Mouse (Mus musculus) embryonic facial prominence, embryonic 14.5 days (tissue): Measurements from ENCODE around the gene Helz2. TPM values are rescaled to one million over a fixed set of nuclear protein-coding genes. Genes with fewer than 3 reads are reported as not detected.
A peak's percentile ranks its signal among the peaks of the same experiment; 100 is the strongest.
"Not testable (repeated sequence)": the region's sequence is repeated elsewhere in the genome, so short reads cannot be mapped to it uniquely, and the experiment has no call there.

Experiments used
- ATAC-seq: fragments of 200-750 bp; cut with Nextera tagmentation; 2 replicates; pipeline ENCODE4 v1.8.0; 2017; ENCODE audit warnings: low read depth, moderate number of reproducible peaks, moderate TSS enrichment
- DNase-seq: peaks from one replicate; pipeline ENCODE4 v3.0.0-alpha.2; 2015; ENCODE audit warnings: low spot score
- H3K27ac ChIP-seq: fragments of 300-500 bp; sonication (generic); replicated peaks from 2 replicates; pipeline ENCODE4 v1.5.1; 2014; ENCODE audit warnings: low read depth, mild to moderate bottlenecking, low read length, moderate library complexity
- H3K27me3 ChIP-seq: fragments of 300-500 bp; sonication (generic); replicated peaks from 2 replicates; pipeline ENCODE4 v1.6.1; 2014; ENCODE audit warnings: low read length; ENCODE audit not compliant: control insufficient read depth, insufficient read depth
- H3K36me3 ChIP-seq: fragments of 300-500 bp; sonication (generic); 2 replicates; pipeline ENCODE4 v1.6.1; 2014; ENCODE audit warnings: low read length, mixed read lengths; ENCODE audit not compliant: control insufficient read depth, insufficient read depth
- H3K4me1 ChIP-seq: fragments of 300-500 bp; sonication (generic); 2 replicates; pipeline ENCODE4 v1.6.1; 2014; ENCODE audit warnings: antibody characterized with exemption, low read length; ENCODE audit not compliant: control insufficient read depth, insufficient read depth
- H3K4me2 ChIP-seq: fragments of 300-500 bp; sonication (generic); 2 replicates; pipeline ENCODE4 v1.6.1; 2014; ENCODE audit warnings: low read depth, mild to moderate bottlenecking, low read length, moderate library complexity, mixed read lengths
- H3K4me3 ChIP-seq: fragments of 300-500 bp; sonication (generic); 2 replicates; pipeline ENCODE4 v1.5.1; 2014; ENCODE audit warnings: low read depth, mild to moderate bottlenecking, low read length
- H3K9ac ChIP-seq: fragments of 300-500 bp; sonication (generic); 2 replicates; pipeline ENCODE4 v1.6.1; 2014; ENCODE audit warnings: low read depth, mild to moderate bottlenecking, low read length, moderate library complexity, mixed read lengths
- H3K9me3 ChIP-seq: fragments of 300-500 bp; sonication (generic); 2 replicates; pipeline ENCODE4 v1.6.1; 2016; ENCODE audit warnings: low read length; ENCODE audit not compliant: control insufficient read depth
- WGBS: fragments of 180-500 bp; shearing (Covaris S2); extraction: QIAGEN DNeasy Blood & Tissue Kit; methylation state at CpG from one replicate; pipeline ENCODE4 v1.1.7; 2014; 5-methylcytosine and 5-hydroxymethylcytosine counted together
- polyA plus RNA-seq: library from polyadenylated mRNA; unstranded; fragments of >200 nt; fragmentation: Nextera tagmentation; extraction: Ambion mirVana; gene quantifications from 2 replicates; pipeline ENCODE4 v1.2.1, GENCODE M21; 2014

The Helz2 gene
- polyA plus RNA-seq, 1 experiment from 2014 or later: 1.3 TPM

GRCm38 (mm10) chr2:181202422-181202821 is 39.4 kb downstream of the Helz2 start, which contains the start of gene Ptk6:
Ptk6 (minus strand) TSS chr2:181202789.
- Histone ChIP-seq H3K36me3 (no peaks in the 10 kb centered on the region), H3K4me2 (no peak within 1 kb of the TSS), H3K27ac (no peak within 1 kb of the TSS), H3K9me3 (no peaks in the 10 kb centered on the region), H3K4me1 (no peaks in the 10 kb centered on the region), H3K27me3 (no peaks in the 10 kb centered on the region), H3K9ac (no peak within 1 kb of the TSS), H3K4me3 (no peak within 1 kb of the TSS)
- DNase-seq (no peak), ATAC-seq (no peak)
- WGBS: 78% methylated on average over 3 of the region's 3 CpGs

DNA sequence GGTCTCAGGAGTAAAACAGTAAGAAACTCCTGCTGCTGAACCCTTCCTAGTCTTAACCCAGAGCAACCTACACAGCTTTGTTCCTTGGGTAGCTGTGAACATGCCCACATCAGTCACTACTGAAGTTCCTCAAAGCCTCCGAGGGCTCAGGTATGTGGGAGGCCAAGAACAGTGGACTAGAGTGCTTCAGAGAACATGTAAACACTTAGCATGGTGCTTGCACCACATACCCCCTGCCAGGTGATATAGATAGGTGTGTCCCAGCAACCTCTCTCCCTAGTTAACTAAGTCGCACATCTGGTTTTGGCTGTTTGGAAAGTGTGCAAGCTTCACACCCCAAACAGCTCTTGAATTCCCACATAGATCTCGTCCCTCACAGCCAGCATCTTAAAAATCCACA is 40.2 kb downstream of the Helz2 start:
- Histone ChIP-seq H3K9me3 (no peaks in the 10 kb centered on the region), H3K36me3 (no peaks in the 10 kb centered on the region), H3K4me2 (no peak overlapping the region), H3K27me3 (no peaks in the 10 kb centered on the region), H3K27ac (no peak overlapping the region), H3K4me1 (no peaks in the 10 kb centered on the region), H3K4me3 (no peak overlapping the region), H3K9ac (no peak overlapping the region)
- no peak for ATAC-seq
- 58% methylated on average over 3 of the region's 3 CpGs for WGBS
- no peak for DNase-seq

DNA sequence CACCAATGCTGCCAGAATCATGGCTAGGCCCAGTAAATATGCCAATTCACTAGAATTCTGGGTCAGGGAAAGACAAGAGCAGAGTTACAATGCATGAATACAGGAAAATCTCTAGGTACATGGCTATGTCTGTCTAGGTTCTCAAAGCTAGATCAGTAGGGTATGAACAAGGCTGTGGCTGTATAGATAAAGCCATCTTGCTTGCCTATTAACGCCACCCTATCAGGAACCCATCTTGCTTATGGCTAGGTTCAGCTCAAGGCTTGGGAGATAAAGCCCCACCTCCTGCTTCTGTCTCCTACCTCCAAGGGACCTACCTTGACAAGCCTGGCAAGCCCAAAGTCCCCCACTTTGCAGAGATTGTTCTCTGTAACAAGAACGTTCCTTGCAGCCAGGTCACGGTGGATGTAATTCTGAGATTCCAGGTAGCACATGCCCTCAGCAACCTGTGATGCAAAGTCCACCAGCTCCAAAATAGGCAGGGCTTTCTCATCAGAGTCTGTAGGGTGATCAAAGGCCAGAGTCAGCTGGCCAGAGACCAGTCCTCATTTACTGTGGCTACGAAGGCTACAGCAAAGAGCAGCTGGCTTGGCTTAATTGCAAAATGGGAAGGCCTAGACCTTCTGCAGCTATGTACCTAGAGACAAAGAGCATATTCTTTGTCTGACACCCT is 45.1 kb downstream of the Helz2 start:
- WGBS: 81% methylated on average over 4 of the region's 4 CpGs
- H3K27me3 ChIP-seq: no peaks in the 10 kb centered on the region
- no peaks in the 10 kb centered on the region for H3K4me1 ChIP-seq
- H3K27ac ChIP-seq: no peak overlapping the region
- no peaks in the 10 kb centered on the region for H3K9me3 ChIP-seq
- no peak overlapping the region for H3K4me3 ChIP-seq
- H3K9ac ChIP-seq: no peak overlapping the region
- DNase-seq (no peak), ATAC-seq (no peak)
- no peaks in the 10 kb centered on the region for H3K36me3 ChIP-seq
- H3K4me2 ChIP-seq: no peak overlapping the region

- 70% methylated on average over 3 of the region's 3 CpGs for WGBS
- Histone ChIP-seq H3K36me3 (peaks cover 12% of the 10 kb centered on the region; the same call in 1 of the 2 replicates), H3K9ac (no peak overlapping the region), H3K4me1 (peaks cover 3% of the 10 kb centered on the region; the same call in 1 of the 2 replicates), H3K4me3 (no peak overlapping the region), H3K4me2 (no peak overlapping the region), H3K27ac (no peak overlapping the region), H3K27me3 (no peaks in the 10 kb centered on the region), H3K9me3 (no peaks in the 10 kb centered on the region)
- no peak for DNase-seq
- ATAC-seq: no peak
These were observed 48.8 kb downstream of the Helz2 start for GRCm38 (mm10) chr2:181193044-181193443.

GRCm38 (mm10) chr2:181191936-181192335 is 49.9 kb downstream of the Helz2 start:
- peaks cover 3% of the 10 kb centered on the region; the same call in 1 of the 2 replicates for H3K4me1 ChIP-seq

GRCm38 (mm10) chr2:181191385-181191784 is 50.4 kb downstream of the Helz2 start:
- H3K27ac ChIP-seq, H3K9ac ChIP-seq, H3K4me1 ChIP-seq, H3K27me3 ChIP-seq, DNase-seq, H3K4me2 ChIP-seq, H3K4me3 ChIP-seq, H3K9me3 ChIP-seq, ATAC-seq: not testable (repeated sequence)
- peaks cover 12% of the 10 kb centered on the region; the same call in 1 of the 2 replicates for H3K36me3 ChIP-seq
- WGBS: 67% methylated on average over 3 of the region's 4 CpGs

More at GRCm38 (mm10) chr2:181191936-181192335, 49.9 kb downstream of the Helz2 start:
- no peak for ATAC-seq
- no peak for DNase-seq
- Histone ChIP-seq H3K27me3 (no peaks in the 10 kb centered on the region), H3K9me3 (no peaks in the 10 kb centered on the region), H3K4me3 (no peak overlapping the region), H3K9ac (no peak overlapping the region), H3K4me2 (no peak overlapping the region), H3K27ac (no peak overlapping the region), H3K36me3 (peaks cover 12% of the 10 kb centered on the region; the same call in 1 of the 2 replicates)
- WGBS: 71% methylated on average over 4 of the region's 4 CpGs

- peaks cover 3% of the 10 kb centered on the region; the same call in 1 of the 2 replicates for H3K4me1 ChIP-seq
- peaks cover 12% of the 10 kb centered on the region; the same call in 1 of the 2 replicates for H3K36me3 ChIP-seq
- H3K4me3 ChIP-seq: no peak overlapping the region
- H3K27me3 ChIP-seq: no peaks in the 10 kb centered on the region
- no peak overlapping the region for H3K9ac ChIP-seq
- no peaks in the 10 kb centered on the region for H3K9me3 ChIP-seq
- no peak for DNase-seq
- H3K4me2 ChIP-seq: no peak overlapping the region
- no peak for ATAC-seq
- WGBS: 76% methylated on average over 1 of the region's 1 CpGs
- no peak overlapping the region for H3K27ac ChIP-seq
These were observed 52.5 kb downstream of the Helz2 start for GRCm38 (mm10) chr2:181189321-181189720.

DNA sequence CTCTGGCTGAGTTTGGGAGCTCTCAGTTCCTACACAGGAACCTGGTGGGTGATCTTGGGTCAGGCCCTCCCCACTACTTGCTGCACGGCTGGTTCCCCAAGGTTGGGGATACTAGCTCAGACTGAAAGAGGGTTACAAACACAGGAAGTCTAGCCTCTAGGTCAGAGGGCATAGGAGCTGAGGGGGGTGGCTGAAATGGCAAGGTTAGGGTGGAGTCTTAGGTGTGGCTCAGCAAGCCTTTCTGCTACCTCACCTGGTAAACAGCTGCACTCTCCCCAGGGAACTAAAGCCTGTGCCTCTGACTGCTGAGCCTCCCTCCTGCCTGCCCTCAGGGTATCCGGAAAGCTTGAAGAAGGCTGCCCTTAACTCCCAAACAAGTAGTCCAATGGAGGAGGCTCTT is 53.1 kb downstream of the Helz2 start:
- Histone ChIP-seq H3K4me1 (peaks cover 3% of the 10 kb centered on the region; the same call in 1 of the 2 replicates), H3K9ac (no peak overlapping the region), H3K9me3 (no peaks in the 10 kb centered on the region), H3K4me2 (peak overlapping the region; percentile 73), H3K27ac (no peak overlapping the region), H3K36me3 (peaks cover 12% of the 10 kb centered on the region; the same call in 1 of the 2 replicates), H3K27me3 (no peaks in the 10 kb centered on the region), H3K4me3 (peak overlapping the region; percentile 61; the same call in 1 of the 2 replicates)
- 38% methylated on average over 2 of the region's 2 CpGs for WGBS
- DNase-seq (peak; percentile 34), ATAC-seq (no peak)
